Mouse (Mus musculus) neural tube, embryonic 10.5 days (tissue): Measurements from ENCODE around the gene Upb1.
A peak's percentile ranks its signal among the peaks of the same experiment; 100 is the strongest.
"Not testable (repeated sequence)": the region's sequence is repeated elsewhere in the genome, so short reads cannot be mapped to it uniquely, and the experiment has no call there.

Experiments
- DNase-seq: peaks from one replicate; pipeline ENCODE4 v3.0.0-alpha.2; 2017; ENCODE audit warnings: low spot score; ENCODE audit errors: extremely low spot score

Upb1 gene

DNA sequence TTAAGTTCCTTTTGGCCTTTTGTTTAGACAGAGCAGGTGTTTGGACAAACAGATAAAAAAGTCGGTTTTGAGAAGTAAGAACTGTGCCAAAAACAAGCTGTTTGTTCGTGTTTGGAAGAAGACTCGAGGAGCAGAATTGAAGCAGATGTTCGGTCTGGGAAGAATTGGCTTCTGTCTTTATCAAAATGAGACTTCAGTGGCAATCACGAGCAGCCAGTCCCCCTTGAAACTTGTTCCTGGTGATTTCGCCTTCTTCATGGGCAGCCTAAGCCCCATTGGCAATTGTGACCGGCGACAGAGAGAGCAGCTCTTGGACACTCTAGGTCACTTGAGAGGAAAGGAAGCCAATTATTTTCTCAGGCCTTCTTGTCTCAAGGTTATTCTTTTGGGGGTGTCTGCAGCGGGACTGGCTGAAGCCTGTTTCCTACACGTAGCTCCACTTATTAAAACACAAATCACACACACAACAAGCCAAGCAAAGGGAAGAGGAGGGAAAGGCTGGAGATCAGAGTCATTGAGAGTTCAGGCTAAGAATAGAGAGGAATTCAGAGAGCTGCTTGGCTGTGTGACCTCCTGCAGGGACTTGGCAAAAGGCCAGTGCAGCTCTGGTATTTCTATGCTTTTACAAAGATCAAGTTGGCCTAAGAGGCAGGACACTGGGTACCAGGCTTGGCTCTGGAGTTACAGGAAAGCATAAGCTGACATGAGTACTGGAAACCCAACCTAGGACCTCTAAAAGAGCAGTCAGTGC, 50.3 kb downstream of the Upb1 start:
- no peak for DNase-seq

DNA sequence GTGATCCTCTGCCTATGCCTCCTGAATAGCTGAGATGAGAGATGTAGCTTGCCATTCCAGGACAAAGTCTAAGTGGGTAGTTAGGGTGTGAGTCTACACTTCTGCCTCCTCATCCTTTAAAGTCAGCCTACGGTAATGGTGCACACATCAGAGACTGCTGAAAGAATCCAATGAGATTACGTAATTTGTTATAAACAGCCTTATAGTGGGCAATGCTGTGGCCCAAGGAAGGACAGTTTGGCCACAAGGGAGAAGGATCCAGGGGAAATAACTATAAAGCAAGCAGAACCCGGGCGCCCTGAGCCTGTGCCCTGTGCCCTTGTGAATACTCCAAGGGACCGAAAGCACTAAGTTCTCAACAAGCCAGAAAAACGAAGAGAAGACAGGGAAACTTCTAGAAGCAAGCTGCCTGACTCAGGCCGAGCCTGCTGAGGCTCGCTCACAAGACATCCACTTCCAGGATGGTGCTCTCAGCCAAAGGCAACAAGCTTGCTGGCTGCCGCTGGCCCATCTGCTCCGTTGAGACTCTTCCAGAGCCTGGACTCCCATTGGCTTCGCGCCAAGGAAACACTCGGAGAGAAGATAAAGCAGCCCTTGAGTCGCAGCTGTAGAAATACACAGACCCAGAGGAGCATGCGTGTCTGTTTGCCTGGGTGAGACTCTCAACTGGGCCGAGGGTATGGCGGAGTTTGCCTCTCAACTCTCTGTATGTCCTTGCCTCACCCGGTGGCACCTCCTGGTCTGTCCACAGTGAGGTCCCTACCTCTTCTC, 55.3 kb downstream of the Upb1 start:
- not testable (repeated sequence) for DNase-seq

DNA sequence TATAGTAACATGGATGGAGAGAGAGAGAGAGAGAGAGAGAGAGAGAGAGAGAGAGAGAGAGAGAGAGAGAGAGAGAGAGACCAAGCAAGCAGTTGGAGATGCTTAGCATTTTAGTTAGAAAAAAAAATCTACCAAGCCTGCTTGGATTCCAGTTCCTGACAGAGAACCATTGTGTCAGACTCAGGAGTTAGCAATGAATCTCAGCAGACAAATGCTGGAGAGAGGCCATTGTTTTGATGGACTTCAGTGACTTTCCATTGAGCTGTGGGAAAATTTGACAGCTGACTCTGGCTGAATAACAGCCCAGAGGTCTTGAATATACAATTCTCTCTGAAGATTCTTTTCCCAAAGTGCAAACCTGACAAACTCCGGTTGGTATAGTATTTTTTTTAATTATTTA, 56.9 kb downstream of the Upb1 start:
- DNase-seq, result no peak

DNA sequence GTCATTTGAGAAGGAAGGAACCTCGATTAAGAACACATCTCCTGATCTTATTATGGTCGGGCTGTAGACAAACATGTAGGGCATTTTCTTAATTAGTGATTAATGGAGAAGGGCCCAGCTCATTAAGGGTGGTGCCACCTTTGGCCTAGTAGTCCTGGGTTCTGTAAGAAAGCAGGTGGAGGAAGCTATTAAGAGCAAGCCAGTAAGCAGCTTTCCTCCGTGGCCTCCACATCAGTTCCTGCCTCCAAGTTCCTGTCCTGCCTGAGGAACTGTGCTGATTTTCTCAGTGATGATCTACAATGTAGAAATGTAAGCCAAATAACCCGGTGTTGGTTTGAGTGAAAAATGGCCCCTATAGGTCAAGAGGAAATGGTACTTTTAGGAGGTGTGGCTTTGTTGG, 57.4 kb downstream of the Upb1 start:
- no peak for DNase-seq

DNA sequence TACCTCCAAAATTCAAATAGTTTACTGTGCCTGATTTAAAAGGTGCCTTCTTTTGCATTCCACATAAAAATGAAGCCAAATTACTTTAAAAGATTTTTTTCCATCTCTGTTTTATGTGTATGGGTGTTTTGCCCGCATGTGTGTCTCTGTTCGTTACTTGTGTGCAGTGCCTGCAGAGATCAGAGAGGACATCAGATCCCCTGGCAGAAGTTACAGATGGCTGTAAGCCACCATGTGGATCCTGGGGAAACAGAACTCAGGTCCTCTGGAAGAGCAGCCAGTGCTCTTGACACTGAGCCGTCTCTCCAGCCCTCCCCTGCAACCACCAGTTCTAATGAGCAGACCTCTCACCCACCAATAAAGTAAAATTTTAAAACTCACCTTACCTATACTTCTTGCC, 61.8 kb downstream of the Upb1 start:
- DNase-seq, result no peak

DNA sequence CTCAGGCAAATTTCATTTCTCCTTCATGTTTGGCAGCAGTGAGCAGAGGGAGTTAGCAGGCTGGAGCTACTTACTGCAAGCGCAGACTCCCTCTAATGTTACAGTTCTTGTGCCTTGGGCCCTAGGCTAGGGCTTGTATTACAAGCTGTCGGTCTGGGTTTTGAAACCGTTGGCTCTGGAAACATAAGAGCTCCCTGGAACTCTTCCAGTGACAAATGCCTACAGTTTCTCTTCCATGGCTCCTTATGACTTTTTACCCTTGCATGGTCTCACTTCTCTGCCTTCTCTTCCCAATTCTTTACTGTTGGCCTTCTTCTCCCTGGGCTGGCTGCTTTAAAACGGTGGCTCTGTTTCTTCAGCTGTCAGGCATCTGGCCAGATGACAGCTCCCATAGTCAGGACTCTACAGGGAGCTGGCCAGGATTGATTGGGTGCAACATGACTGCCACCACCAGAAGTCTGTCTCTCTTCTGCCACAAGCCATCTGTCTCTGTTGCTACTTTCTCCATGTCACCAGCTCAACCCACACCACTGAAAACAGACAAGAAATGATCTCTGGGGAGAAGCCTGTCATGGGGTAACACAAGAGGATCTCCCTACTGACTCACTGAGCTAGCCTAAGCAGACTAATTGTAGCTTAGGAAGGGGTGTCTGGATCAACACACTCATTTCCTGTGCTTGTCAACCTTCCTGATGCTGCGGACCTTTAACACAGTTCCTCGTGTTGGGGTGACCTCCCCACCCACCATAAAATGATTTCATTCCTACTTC, 65.1 kb downstream of the Upb1 start:
- DNase-seq, result no peak

DNA sequence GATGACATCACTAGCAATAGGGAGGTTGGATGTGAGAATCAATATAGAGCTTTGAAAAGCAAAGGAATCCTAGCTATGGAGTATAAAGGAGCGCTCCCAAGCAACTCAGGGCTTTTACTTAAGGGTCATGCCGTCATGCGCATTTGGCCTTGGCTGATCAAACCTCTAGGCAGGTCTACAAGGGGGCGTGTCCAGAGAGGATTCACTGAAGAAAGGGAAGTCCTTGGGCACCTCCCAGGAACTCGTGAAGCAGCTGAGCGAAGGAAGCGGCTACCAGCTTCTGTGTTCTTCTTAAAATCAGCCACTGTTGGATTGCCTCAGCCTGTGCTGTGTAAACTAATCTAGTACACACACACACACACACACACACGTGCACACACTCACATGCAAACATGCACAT, 72.5 kb downstream of the Upb1 start:
- DNase-seq, result no peak

DNA sequence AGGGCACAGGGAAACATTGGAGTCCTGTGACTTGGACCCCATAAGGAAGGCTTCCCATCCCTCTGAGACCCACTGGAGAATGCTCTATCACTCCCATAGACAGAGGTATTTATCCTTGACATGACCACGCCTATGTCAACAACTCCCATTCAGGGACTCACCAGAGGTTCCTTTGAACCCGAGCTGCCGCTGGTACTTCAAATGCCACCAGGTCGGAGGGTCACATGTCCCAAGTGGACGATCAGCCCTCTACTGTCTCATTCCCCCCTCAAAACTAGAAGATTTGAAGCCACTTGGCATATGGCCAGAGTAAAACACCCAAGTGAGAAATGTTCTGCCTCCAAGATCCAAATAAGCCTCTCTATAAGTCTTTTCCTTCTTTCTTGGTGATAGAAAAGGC, 73.7 kb downstream of the Upb1 start:
- DNase-seq, result no peak

DNA sequence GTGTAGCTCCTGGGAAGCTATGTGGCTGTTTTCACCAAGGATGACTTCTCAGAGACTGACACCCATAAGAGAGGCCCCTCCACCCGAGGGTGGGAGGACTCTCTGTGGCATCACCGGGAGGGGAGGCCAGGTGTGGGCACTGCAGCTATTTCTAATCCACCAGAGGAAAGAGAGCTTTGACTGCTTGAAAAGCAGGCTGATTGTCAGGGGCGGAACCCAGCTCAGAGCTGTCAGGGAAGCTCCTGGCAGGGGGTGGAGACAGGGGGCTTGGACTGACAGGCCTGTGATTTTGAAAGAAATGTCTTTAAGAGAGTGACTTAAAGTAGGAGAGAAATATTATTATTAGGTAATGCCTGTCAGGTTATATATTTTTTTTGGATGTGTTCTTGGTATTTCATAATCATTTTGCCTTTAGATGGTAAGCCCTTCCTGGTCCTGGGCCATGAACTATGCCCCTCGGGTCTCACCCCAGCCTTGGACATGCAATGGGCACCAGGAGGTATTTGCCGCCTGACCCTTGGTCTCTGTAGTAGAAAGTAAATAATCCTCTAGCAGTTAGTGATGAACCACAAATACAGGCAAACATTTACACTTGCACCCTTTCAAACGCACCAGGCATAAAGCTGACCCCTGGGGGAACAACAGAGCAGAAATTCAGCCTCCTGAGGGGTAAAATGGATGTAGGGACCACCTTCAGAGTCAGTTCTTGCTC, 74.4 kb downstream of the Upb1 start:
- DNase-seq, result not testable (repeated sequence)

DNA sequence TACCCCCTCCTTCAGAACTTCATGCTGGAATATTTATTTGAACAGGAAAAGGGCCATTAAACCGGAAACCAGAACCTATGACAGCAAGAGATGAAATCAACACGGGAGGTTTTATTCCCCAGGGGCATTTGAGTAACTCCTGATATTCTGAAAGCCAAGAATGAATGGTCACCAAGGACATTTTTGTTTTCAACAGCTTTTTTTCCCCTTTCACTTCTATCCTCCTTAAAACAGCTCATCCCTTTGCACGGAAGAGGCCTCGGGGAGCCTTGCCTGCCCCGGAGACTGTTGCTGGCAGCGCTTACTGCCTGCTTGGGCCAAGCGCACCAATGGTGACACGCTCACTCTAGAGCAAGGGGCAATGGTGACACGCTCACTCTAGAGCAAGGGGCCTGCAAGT, 76.1 kb downstream of the Upb1 start:
- DNase-seq, result no peak

DNA sequence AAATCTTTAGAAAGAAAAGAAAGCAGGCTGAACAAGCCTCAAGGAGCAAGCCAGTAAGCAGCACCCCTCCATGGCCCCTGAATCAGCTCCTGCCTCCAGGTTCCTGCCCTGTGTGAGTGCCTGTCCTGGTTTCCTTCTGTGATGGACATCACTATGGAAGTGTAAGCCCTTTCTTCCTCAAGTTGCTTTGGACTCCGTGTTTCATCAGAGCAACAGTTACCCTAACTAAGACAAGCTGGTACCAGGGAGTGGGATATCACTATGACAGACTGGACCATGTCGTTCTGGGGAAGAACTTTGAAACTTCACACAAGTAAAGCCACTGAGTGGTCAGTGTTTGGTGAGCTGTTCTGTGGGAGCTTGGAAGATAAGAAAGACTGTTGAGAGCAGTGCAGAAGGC, 79.0 kb downstream of the Upb1 start:
- DNase-seq, result no peak

DNA sequence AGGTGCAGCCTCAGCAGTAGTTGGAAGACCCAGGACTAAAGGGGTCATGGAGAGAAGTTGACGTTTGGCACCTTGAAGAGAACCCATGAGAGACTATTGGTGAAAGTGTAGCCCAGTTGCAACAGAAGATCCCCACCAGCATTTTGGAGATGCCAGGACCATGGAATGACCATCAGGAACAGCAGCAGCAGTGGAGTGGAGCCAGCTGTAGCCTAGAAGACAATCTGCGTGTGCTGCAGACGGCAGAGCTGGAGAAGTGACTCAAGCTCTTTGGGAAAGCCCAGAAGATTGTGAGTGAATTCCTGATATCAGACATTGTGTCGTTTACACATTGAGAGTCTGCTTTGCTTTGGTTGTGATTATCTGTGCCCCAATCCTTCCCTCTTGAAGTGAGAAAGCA, 80.8 kb downstream of the Upb1 start:
- no peak for DNase-seq

DNA sequence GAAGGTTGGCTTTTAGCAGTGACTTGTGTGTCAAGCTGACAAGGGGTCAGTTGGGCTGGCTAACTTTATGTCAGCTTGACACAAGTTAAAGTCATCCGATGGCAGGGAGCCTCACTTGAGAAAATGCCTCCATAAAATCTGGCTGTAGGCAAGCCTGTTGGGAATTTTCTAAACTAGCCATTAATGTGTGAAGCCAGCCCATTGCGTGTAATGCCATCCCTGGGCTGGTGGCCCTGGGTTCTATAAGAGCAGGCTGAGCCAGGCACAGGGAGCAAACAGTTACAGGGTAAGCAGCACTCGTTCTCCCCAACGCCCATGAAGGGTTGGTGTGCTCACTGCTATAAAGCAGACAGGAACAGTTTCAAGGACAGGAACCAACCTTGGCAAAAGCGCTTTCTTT, 81.4 kb downstream of the Upb1 start:
- DNase-seq, result no peak

DNA sequence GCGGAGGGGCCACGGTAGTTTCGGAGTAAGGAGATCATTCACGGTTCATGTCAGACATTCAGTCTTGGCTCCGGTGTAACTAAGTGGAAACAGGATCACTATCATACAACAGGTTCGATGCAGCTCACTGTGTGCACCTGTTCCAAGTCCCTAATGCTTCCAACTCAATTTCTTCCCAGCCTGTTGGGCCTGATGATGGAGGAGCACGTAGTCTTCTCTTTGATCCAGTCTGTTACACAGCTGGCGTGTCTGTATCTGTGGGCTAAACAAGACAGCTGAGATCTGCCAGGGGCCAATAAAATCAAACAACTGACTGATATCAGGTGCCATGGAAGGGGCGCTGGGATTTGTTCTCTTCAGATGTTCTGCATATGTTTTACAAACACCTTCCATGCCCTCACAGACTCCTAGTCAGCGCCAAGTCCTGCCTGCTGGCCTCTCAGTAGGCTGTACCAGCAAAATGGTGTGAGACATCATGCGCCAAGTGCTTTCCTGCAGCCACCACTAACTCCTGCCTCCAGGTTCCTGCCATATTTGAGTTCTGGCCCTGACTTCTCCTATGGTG, 82.1 kb downstream of the Upb1 start:
- DNase-seq, result no peak

DNA sequence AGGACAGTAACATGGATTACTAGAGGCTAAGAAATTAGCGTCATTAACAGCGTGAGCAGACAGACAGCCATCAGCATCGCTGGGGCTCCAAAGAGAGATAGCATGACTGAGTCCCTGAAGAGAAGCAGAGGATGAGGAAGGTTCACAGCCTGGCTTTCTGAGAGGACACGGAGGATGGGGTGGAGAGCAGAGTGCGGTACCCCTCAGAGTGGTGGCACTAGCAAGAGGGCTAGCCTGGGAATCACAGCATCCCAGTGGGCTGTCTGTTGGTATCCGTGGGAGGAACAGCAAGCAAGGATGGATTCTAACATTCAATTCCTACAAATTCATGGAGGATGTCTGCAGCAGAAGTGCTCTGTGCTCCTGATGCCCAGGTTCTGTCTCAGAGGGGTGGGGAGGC, 83.2 kb downstream of the Upb1 start:
- no peak for DNase-seq

DNA sequence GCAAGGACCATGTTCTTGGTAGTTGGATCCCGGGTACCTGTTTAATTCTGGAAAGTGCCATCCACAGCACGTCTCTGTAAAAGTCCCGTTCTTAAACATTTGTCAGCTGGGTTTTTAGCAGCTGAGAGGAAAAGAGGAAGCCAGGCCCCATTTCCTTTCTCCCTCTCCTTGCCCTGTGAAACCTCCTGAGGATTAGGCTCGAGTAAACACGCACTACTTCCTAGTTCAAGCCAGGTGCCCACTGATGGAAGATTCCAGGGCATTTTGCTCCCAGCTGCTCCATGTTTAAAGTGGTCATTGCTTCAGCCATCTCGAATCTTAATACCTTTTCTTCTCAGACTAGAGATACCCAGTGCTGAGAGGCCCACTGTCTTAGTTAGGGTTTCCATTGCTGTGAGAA, 83.9 kb downstream of the Upb1 start:
- DNase-seq, result no peak

DNA sequence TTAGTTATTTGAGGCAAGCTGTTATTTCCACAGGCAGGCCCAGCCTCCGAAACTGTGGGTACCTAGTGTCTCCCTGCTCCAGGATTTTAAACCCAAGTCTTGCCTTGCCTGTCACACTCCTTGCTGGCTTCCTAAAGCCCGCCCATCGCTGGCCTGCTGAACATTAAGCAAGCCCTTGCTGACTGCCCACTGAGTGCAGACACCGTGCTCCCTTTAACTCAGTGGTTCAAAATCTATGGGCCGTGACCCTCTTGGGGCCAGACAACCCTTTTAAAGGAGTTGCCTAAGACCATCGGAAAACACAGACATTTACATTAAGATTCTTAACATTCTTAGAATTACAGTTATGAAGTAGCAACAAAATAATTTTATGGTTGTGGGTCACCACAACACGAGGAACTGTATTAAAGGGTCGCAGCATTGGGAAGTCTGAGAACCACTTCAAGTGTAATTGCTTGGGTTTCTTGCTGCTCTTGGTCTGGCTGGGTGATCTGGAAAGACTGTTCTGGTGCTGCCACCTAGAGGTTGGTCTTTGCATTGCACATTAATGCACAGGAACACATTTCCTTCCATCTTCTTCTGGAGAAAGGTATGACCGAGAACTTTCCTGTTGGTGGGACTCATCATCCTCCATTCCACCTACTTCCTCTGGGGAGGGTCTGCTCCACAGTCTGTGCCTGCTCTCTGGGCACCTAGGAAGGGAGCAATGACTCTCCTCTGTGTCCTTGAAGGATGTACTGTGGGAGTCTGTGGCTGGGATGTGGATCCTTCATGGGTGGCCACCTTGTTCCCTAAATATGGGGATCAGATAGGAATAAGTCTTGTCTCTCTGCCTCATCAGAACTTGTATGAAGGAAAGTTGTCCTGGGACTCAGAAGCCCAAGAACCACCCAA, 85.4 kb downstream of the Upb1 start:
- DNase-seq, result peak; percentile 84

DNA sequence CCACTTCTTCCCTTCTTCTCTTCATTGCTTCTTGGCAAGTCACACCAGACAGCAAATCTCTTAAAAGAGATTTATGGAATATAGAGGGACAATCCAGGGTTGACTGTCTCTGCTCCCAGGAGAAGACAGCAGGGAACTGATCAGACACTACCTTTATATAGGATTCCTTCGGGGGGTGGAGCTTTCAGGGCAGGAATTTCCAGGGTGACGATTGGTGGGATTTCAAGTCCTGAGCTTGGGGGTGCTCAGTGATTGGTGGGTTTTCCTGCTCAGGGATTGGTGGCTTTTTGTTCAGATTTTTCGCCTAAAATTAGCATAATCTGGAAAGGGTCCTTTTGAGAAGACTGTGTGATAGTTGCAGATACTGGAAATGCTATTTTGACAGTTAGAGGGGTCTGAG, 86.2 kb downstream of the Upb1 start:
- no peak for DNase-seq

DNA sequence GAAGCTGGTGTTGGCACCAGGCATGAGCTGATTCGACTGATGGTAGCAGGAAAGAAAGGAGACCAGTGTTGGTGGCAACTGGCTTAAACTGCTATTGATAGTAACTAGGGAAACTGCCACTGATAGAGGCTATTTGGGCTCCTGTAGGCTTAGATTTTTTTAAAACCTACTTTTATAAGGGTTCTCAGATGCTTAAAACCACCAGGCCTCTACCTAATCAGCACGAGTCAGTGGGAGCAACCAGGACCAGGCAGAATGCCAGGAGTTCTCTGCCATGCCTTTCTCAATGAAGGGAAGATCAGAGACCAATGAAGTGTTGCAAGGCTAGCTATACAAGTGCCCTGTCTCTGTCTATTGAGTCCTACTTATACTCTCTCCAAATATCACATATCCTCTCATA, 88.6 kb downstream of the Upb1 start:
- DNase-seq, result no peak

DNA sequence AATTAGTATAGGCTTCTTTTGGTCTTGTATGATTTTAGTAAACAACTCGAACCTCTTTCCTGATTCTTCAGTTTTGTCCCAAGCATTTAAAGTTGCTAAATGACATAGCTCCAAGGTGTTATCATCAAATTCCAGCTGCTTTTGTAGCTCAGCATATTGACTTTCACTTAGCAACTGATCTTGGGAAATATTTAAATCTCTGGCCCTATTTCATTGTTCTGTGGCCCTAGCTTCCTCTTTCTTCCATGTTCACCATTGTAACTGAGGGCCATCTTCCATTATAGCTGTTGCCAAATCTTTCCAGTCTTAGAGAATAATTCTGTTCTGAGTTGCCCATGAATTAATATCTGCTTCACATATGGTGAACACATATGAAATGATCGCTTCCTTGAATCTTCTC, 89.8 kb downstream of the Upb1 start:
- no peak for DNase-seq
